Comparison of ENCODE assay signal across 16 mouse cellular contexts in genomic region chr9:105933816-105934215, GRCm38 (mm10). TPM values are rescaled to one million over a fixed set of nuclear protein-coding genes. Genes with fewer than 3 reads are reported as not detected.
"Had no signal": no experiment of that assay in that cellular context is flagged by ENCODE, and none has a peak within 500 bp of the region (broad histone marks: within the 10 kb centered on the region; RNA-seq: fewer than 3 reads in every experiment).

No protein-coding gene starts in this region.

- DNase-seq: kidney, adult 11 months; left cerebral cortex, postnatal 4 days; liver, postnatal 0 days; lung, embryonic 14.5 days; thymus, adult 18-20 months; thymus, postnatal 36 days had no signal

- H3K9ac ChIP-seq: intestine, embryonic 15.5 days; limb, embryonic 12.5 days; limb, embryonic 15.5 days; liver, embryonic 14.5 days; liver, postnatal 0 days; lung, embryonic 14.5 days; midbrain, embryonic 12.5 days; midbrain, embryonic 15.5 days; neural tube, embryonic 13.5 days had no signal

- H3K4me3 ChIP-seq: intestine, embryonic 15.5 days; limb, embryonic 12.5 days; limb, embryonic 15.5 days; midbrain, embryonic 12.5 days; midbrain, embryonic 15.5 days; neural tube, embryonic 13.5 days had no signal

- H3K4me1 ChIP-seq: intestine, embryonic 15.5 days; limb, embryonic 12.5 days; limb, embryonic 15.5 days; midbrain, embryonic 12.5 days; neural tube, embryonic 13.5 days had no signal

- H3K4me2 ChIP-seq: intestine, embryonic 15.5 days; limb, embryonic 12.5 days; limb, embryonic 15.5 days; liver, embryonic 11.5 days; lung, embryonic 14.5 days; midbrain, embryonic 12.5 days; midbrain, embryonic 15.5 days; neural tube, embryonic 13.5 days had no signal

- H3K27me3 ChIP-seq: intestine, embryonic 15.5 days; limb, embryonic 12.5 days; limb, embryonic 15.5 days; midbrain, embryonic 12.5 days; midbrain, embryonic 15.5 days; neural tube, embryonic 13.5 days had no signal

- H3K9me3 ChIP-seq: intestine, embryonic 15.5 days; limb, embryonic 12.5 days; limb, embryonic 15.5 days; midbrain, embryonic 12.5 days; midbrain, embryonic 15.5 days; neural tube, embryonic 13.5 days had no signal

- H3K36me3 ChIP-seq: intestine, embryonic 15.5 days; limb, embryonic 12.5 days; limb, embryonic 15.5 days; midbrain, embryonic 12.5 days; midbrain, embryonic 15.5 days; neural tube, embryonic 13.5 days had no signal

- ATAC-seq: intestine, embryonic 15.5 days; liver, postnatal 0 days; lung, postnatal 0 days; midbrain, embryonic 15.5 days had no signal

- H3K27ac ChIP-seq: intestine, embryonic 15.5 days; limb, embryonic 12.5 days; limb, embryonic 15.5 days; liver, embryonic 14.5 days; macrophage; midbrain, embryonic 12.5 days; midbrain, embryonic 15.5 days; neural tube, embryonic 13.5 days had no signal

RNA-seq across cellular contexts. Expression of gene Col6a5, which starts 26.6 kb away (rescaled TPM):
- polyA plus RNA-seq: liver, embryonic 11.5 days; liver, postnatal 0 days; macrophage had no signal
